Mouse (Mus musculus) intestine, postnatal 0 days (tissue): Measurements from ENCODE around the gene Cdc42se2. TPM values are rescaled to one million over a fixed set of nuclear protein-coding genes. Genes with fewer than 3 reads are reported as not detected.

Source experiments
- ATAC-seq: fragments of 200-750 bp; cut with Nextera tagmentation; 2 replicates; pipeline ENCODE4 v1.8.0; 2017; ENCODE audit warnings: mild to moderate bottlenecking, moderate TSS enrichment, moderate library complexity
- H3K27ac ChIP-seq: fragments of 300-500 bp; sonication (generic); 2 replicates; pipeline ENCODE4 v1.5.1; 2014; ENCODE audit warnings: mild to moderate bottlenecking, low read depth, low read length, moderate library complexity
- H3K27me3 ChIP-seq: fragments of 300-500 bp; sonication (generic); replicated peaks from 2 replicates; pipeline ENCODE4 v1.6.1; 2014; ENCODE audit warnings: low read length, mixed read lengths; ENCODE audit not compliant: control insufficient read depth, insufficient read depth
- H3K36me3 ChIP-seq: fragments of 300-500 bp; sonication (generic); 2 replicates; pipeline ENCODE4 v1.6.1; 2014; ENCODE audit warnings: mild to moderate bottlenecking, moderate library complexity; ENCODE audit not compliant: control insufficient read depth, insufficient read depth
- H3K4me1 ChIP-seq: fragments of 300-500 bp; sonication (generic); replicated peaks from 2 replicates; pipeline ENCODE4 v1.6.1; 2014; ENCODE audit warnings: antibody characterized with exemption, low read length, mixed read lengths; ENCODE audit not compliant: control insufficient read depth, insufficient read depth
- H3K4me2 ChIP-seq: fragments of 300-500 bp; sonication (generic); replicated peaks from 2 replicates; pipeline ENCODE4 v1.6.1; 2014; ENCODE audit warnings: low read depth, mild to moderate bottlenecking, moderate library complexity
- H3K4me3 ChIP-seq: fragments of 300-500 bp; sonication (generic); 2 replicates; pipeline ENCODE4 v1.5.1; 2014; ENCODE audit warnings: low read depth, low read length
- H3K9ac ChIP-seq: fragments of 300-500 bp; sonication (generic); 2 replicates; pipeline ENCODE4 v1.6.1; 2014; ENCODE audit warnings: mild to moderate bottlenecking, low read depth, low read length
- H3K9me3 ChIP-seq: fragments of 300-500 bp; sonication (generic); 2 replicates; pipeline ENCODE4 v1.6.1; 2016; ENCODE audit warnings: mixed run types; ENCODE audit not compliant: control insufficient read depth
- CTCF ChIP-seq: sonication (generic); IDR thresholded peaks from 2 replicates; pipeline ENCODE4 v1.5.1; 2016; ENCODE audit warnings: low read depth, mild to moderate bottlenecking, control low read depth, antibody characterized with exemption, moderate library complexity
- WGBS: fragments of 180-500 bp; shearing (Covaris S2); extraction: QIAGEN DNeasy Blood & Tissue Kit; methylation state at CpG from one replicate; pipeline ENCODE4 v1.1.7; 2014; 5-methylcytosine and 5-hydroxymethylcytosine counted together
- polyA plus RNA-seq: library from polyadenylated mRNA; unstranded; fragments of >200 nt; fragmentation: Nextera tagmentation; extraction: Ambion mirVana; gene quantifications from 2 replicates; pipeline ENCODE4 v1.2.1, GENCODE M21; 2015

Gene Cdc42se2
- polyA plus RNA-seq, 1 experiment from 2014 or later, result 58.8 TPM

GRCm38 (mm10) chr11:54693696-54694095 lies 93.8 kb downstream of the Cdc42se2 start:
- H3K27me3 ChIP-seq, result no peaks in the 10 kb centered on the region
- H3K4me3 ChIP-seq, result no peak overlapping the region
- H3K4me1 ChIP-seq, result no peaks in the 10 kb centered on the region
- ATAC-seq, result no peak
- H3K9me3 ChIP-seq, result no peaks in the 10 kb centered on the region
- 87% methylated on average over 6 of the region's 6 CpGs for WGBS
- peaks cover 53% of the 10 kb centered on the region for H3K36me3 ChIP-seq
- no peak overlapping the region for H3K9ac ChIP-seq
- TF ChIP-seq CTCF, result no peak
- no peak overlapping the region for H3K27ac ChIP-seq
- H3K4me2 ChIP-seq, result no peak overlapping the region

- no peak for TF ChIP-seq CTCF
- H3K9me3 ChIP-seq, result no peaks in the 10 kb centered on the region
- no peaks in the 10 kb centered on the region for H3K4me1 ChIP-seq
- H3K36me3 ChIP-seq, result peaks cover 38% of the 10 kb centered on the region
- WGBS, result 66% methylated on average over 4 of the region's 4 CpGs
- ATAC-seq, result no peak
- no peak overlapping the region for H3K9ac ChIP-seq
- H3K4me3 ChIP-seq, result no peak overlapping the region
- no peak overlapping the region for H3K27ac ChIP-seq
- no peaks in the 10 kb centered on the region for H3K27me3 ChIP-seq
- no peak overlapping the region for H3K4me2 ChIP-seq
Observed at GRCm38 (mm10) chr11:54691179-54691578, 96.3 kb downstream of the Cdc42se2 start.

GRCm38 (mm10) chr11:54690171-54690570 lies 97.3 kb downstream of the Cdc42se2 start:
- Histone ChIP-seq H3K9ac (no peak overlapping the region), H3K4me3 (no peak overlapping the region), H3K9me3 (no peaks in the 10 kb centered on the region), H3K27ac (no peak overlapping the region), H3K4me1 (no peaks in the 10 kb centered on the region), H3K27me3 (no peaks in the 10 kb centered on the region), H3K36me3 (peaks cover 38% of the 10 kb centered on the region), H3K4me2 (no peak overlapping the region)
- WGBS, result 81% methylated on average over 4 of the region's 4 CpGs
- ATAC-seq, result no peak
- no peak for TF ChIP-seq CTCF

GRCm38 (mm10) chr11:54684831-54685230 lies 102.6 kb downstream of the Cdc42se2 start:
- no peaks in the 10 kb centered on the region for H3K27me3 ChIP-seq
- H3K9ac ChIP-seq, result no peak overlapping the region
- no peak for TF ChIP-seq CTCF
- H3K4me2 ChIP-seq, result no peak overlapping the region
- no peak overlapping the region for H3K4me3 ChIP-seq
- peaks cover 25% of the 10 kb centered on the region for H3K36me3 ChIP-seq
- no peaks in the 10 kb centered on the region for H3K4me1 ChIP-seq
- H3K27ac ChIP-seq, result no peak overlapping the region
- 83% methylated on average over 2 of the region's 2 CpGs for WGBS
- no peaks in the 10 kb centered on the region for H3K9me3 ChIP-seq
- ATAC-seq, result no peak

- no peaks in the 10 kb centered on the region for H3K4me1 ChIP-seq
- no peak overlapping the region for H3K27ac ChIP-seq
- H3K4me3 ChIP-seq, result no peak overlapping the region
- no peak for ATAC-seq
- no peak overlapping the region for H3K9ac ChIP-seq
- TF ChIP-seq CTCF, result no peak
- H3K9me3 ChIP-seq, result no peaks in the 10 kb centered on the region
- 93% methylated on average over 2 of the region's 2 CpGs for WGBS
- no peaks in the 10 kb centered on the region for H3K27me3 ChIP-seq
- H3K4me2 ChIP-seq, result no peak overlapping the region
- H3K36me3 ChIP-seq, result peaks cover 24% of the 10 kb centered on the region
Observed at GRCm38 (mm10) chr11:54679141-54679540, 108.3 kb downstream of the Cdc42se2 start.

- no peaks in the 10 kb centered on the region for H3K9me3 ChIP-seq
- peaks cover 21% of the 10 kb centered on the region for H3K36me3 ChIP-seq
- H3K9ac ChIP-seq, result no peak overlapping the region
- WGBS, result 96% methylated on average over 2 of the region's 2 CpGs
- H3K4me3 ChIP-seq, result no peak overlapping the region
- no peak overlapping the region for H3K4me2 ChIP-seq
- ATAC-seq, result no peak
- H3K27ac ChIP-seq, result no peak overlapping the region
- no peaks in the 10 kb centered on the region for H3K27me3 ChIP-seq
- no peaks in the 10 kb centered on the region for H3K4me1 ChIP-seq
- TF ChIP-seq CTCF, result no peak
Observed at GRCm38 (mm10) chr11:54675792-54676489, 111.5 kb downstream of the Cdc42se2 start.
